Mouse (Mus musculus) C2C12 (cell line): ENCODE measurements around the gene Gabra5. TPM values are rescaled to one million over a fixed set of nuclear protein-coding genes. Genes with fewer than 3 reads are reported as not detected.

ENCODE experiments used
- H3K27me3 ChIP-seq: one replicate; pipeline ENCODE4 v1.6.1; 2011; ENCODE audit not compliant: control insufficient read depth, insufficient read depth, insufficient read length
- H3K36me3 ChIP-seq: one replicate; pipeline ENCODE4 v1.6.1; 2011; ENCODE audit not compliant: control insufficient read depth, insufficient read depth
- H3K4me3 ChIP-seq: one replicate; pipeline ENCODE4 v1.5.1; 2011; ENCODE audit warnings: mild to moderate bottlenecking, control low read depth; ENCODE audit not compliant: poor library complexity, insufficient read depth, severe bottlenecking
- H3K79me2 ChIP-seq: one replicate; pipeline ENCODE4 v1.6.1; 2011; ENCODE audit not compliant: control insufficient read depth, insufficient read depth
- H3K79me3 ChIP-seq: one replicate; pipeline ENCODE4 v1.6.1; 2011; ENCODE audit warnings: low read depth, control low read depth
- H3ac ChIP-seq: one replicate; pipeline ENCODE3; 2011; ENCODE audit warnings: low read depth; ENCODE audit not compliant: control insufficient read depth, insufficient read length
- CEBPB ChIP-seq: IDR thresholded peaks from one replicate; pipeline ENCODE4 v1.6.1; 2011; ENCODE audit warnings: low read depth, mild to moderate bottlenecking, control low read depth, moderate library complexity
- CTCF ChIP-seq: IDR thresholded peaks from one replicate; pipeline ENCODE4 v1.5.1; 2011; ENCODE audit not compliant: control insufficient read depth, insufficient read depth, insufficient read length
- FOSL1 ChIP-seq: IDR thresholded peaks from one replicate; pipeline ENCODE4 v1.8.0; 2011; ENCODE audit warnings: mild to moderate bottlenecking, low read length; ENCODE audit not compliant: poor library complexity, insufficient read depth, severe bottlenecking
- MAX ChIP-seq: IDR thresholded peaks from one replicate; pipeline ENCODE4 v1.6.1; 2011; ENCODE audit warnings: mild to moderate bottlenecking, control low read depth
- MYOD1 ChIP-seq: IDR thresholded peaks from one replicate; pipeline ENCODE4 v1.6.1; 2011; ENCODE audit warnings: low read depth; ENCODE audit not compliant: control insufficient read depth, insufficient read length
- MYOG ChIP-seq: IDR thresholded peaks from one replicate; pipeline ENCODE4 v1.6.1; 2011; ENCODE audit not compliant: control insufficient read depth, insufficient read length; ENCODE audit errors: extremely low read depth
- USF1 ChIP-seq: IDR thresholded peaks from one replicate; pipeline ENCODE4 v1.6.1; 2011; ENCODE audit warnings: low read depth, mild to moderate bottlenecking, control low read depth, moderate library complexity
- polyA plus RNA-seq: library from polyadenylated mRNA; unstranded; fragments of >200 nt; fragmentation: generic; extraction: Trizol; gene quantifications from one replicate; pipeline ENCODE4 v1.2.1, GENCODE M21; 2012; ENCODE audit warnings: missing spikeins

Gabra5 gene
- polyA plus RNA-seq, 1 experiment, result not detected

DNA sequence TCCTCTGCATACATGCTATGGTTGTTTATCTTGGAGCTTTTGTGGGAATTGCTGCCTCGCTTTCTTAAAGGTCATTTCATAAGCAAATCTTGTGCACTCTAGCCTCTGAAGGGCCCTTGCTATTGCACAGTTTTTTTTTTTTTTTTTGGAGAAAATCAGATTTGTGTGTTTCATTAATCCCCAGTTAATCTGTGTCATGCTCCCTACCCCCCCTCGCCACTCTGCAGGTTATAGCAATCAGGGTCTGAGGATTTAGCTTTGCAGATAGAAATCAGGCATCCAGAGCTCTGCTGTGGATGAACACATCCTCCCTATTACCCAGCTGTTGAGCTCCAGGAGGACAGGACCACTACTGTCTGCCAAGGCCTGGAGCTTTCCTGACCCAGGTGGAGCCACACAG is 90.5 kb downstream of the Gabra5 start, which contains the start of gene Gabrb3:
Gene Gabrb3, plus strand, starts transcription at position 301 of the 400 bp plus-strand sequence.
- no peak for TF ChIP-seq USF1
- no peak for TF ChIP-seq CTCF
- no peak for TF ChIP-seq CEBPB
- no peak for TF ChIP-seq MAX
- no peak for TF ChIP-seq FOSL1
- TF ChIP-seq MYOD1, result no peak
- no peak for TF ChIP-seq MYOG
- Histone ChIP-seq H3K27me3 (no peaks in the 10 kb centered on the region), H3K36me3 (no peaks in the 10 kb centered on the region), H3K79me2 (no peaks in the 10 kb centered on the region), H3K4me3 (no peak within 1 kb of the TSS), H3K79me3 (no peaks in the 10 kb centered on the region), H3ac (no peak within 1 kb of the TSS)

DNA sequence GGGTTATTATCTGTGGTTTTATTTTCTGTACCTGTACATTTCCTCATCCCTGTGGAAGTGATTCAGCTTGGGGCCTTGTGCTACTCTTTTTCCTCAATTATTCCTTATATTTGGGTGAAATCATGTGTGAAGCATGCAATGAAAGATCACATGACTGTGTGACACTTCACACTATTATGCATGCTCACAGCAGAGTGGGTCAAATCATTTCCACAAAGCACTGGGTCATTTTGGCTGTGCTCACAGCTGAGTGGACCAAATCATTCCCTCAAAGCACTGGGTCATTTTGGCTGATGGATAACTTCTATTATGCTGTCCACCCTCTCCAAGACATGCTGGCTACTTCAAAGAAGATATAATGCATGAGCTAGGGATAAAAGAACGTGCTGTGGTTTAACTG is 97.0 kb downstream of the Gabra5 start:
- no peaks in the 10 kb centered on the region for H3K36me3 ChIP-seq
- no peak for TF ChIP-seq MYOG
- no peak for TF ChIP-seq FOSL1
- TF ChIP-seq CTCF, result no peak
- TF ChIP-seq USF1, result no peak
- TF ChIP-seq MAX, result no peak
- no peak for TF ChIP-seq MYOD1
- no peak for TF ChIP-seq CEBPB
- no peaks in the 10 kb centered on the region for H3K27me3 ChIP-seq
- no peaks in the 10 kb centered on the region for H3K79me2 ChIP-seq
- H3K79me3 ChIP-seq, result no peaks in the 10 kb centered on the region
- no peak overlapping the region for H3K4me3 ChIP-seq
- no peak overlapping the region for H3ac ChIP-seq

DNA sequence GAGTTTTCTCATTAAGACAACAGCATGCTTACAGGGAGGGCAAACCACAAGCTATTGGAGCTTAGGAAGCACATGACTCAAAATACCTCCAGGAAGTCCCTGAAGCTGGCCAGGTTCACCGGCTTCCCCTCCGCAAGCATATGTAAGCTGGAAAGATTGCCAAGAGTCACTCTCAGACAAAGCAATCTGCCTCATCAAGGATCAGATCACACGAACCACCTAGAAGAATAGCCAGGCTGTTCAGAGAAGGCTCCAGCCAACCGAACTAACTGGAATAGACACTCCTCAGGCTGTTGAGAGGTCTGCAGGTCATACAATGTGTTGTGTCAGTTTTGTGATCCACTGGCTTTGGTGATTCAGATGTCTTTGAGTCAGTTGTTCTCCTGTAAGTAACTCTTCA is 98.7 kb downstream of the Gabra5 start:
- Histone ChIP-seq H3K4me3 (no peak overlapping the region), H3K27me3 (no peaks in the 10 kb centered on the region), H3K36me3 (no peaks in the 10 kb centered on the region), H3K79me2 (no peaks in the 10 kb centered on the region), H3K79me3 (no peaks in the 10 kb centered on the region), H3ac (no peak overlapping the region)
- TF ChIP-seq FOSL1 (no peak), MYOG (no peak), CEBPB (no peak), MYOD1 (no peak), CTCF (no peak), USF1 (no peak), MAX (no peak)

GRCm38 (mm10) chr7:57393551-57393950 is 116.3 kb downstream of the Gabra5 start:
- Histone ChIP-seq H3K4me3 (no peak overlapping the region), H3ac (no peak overlapping the region), H3K79me2 (no peaks in the 10 kb centered on the region), H3K27me3 (no peaks in the 10 kb centered on the region), H3K36me3 (no peaks in the 10 kb centered on the region), H3K79me3 (no peaks in the 10 kb centered on the region)
- TF ChIP-seq CEBPB, result no peak
- no peak for TF ChIP-seq MYOG
- TF ChIP-seq MAX, result no peak
- TF ChIP-seq FOSL1, result no peak
- no peak for TF ChIP-seq MYOD1
- no peak for TF ChIP-seq USF1
- no peak for TF ChIP-seq CTCF

- Histone ChIP-seq H3K4me3 (no peak overlapping the region), H3K36me3 (no peaks in the 10 kb centered on the region), H3K27me3 (no peaks in the 10 kb centered on the region), H3ac (no peak overlapping the region), H3K79me3 (no peaks in the 10 kb centered on the region), H3K79me2 (no peaks in the 10 kb centered on the region)
- TF ChIP-seq CTCF, result no peak
- no peak for TF ChIP-seq FOSL1
- TF ChIP-seq MYOD1, result no peak
- TF ChIP-seq MYOG, result no peak
- TF ChIP-seq MAX, result no peak
- no peak for TF ChIP-seq USF1
- TF ChIP-seq CEBPB, result no peak
Measured at GRCm38 (mm10) chr7:57390046-57390445, 119.8 kb downstream of the Gabra5 start.

DNA sequence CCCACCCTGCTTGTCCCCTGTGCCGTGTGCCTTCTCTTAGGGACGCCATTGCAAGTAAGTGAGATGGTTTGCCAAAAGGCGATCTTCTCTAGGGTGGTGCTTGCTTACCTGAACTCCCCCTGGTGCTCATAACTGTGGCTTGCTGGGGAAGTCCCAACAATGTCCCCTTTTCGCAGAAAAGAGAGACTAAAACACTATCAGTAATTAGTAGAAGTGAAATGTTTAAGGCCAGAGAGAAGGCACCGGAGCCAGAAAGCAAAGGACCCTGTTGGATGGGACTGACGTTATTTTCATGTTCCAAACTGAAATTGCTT is 122.6 kb downstream of the Gabra5 start:
- H3K27me3 ChIP-seq, result no peaks in the 10 kb centered on the region

More for the DNA sequence above, 122.6 kb downstream of the Gabra5 start:
- TF ChIP-seq CTCF (no peak), MYOD1 (no peak)
- Histone ChIP-seq H3K79me3 (no peaks in the 10 kb centered on the region), H3ac (no peak overlapping the region), H3K36me3 (no peaks in the 10 kb centered on the region), H3K4me3 (no peak overlapping the region), H3K79me2 (no peaks in the 10 kb centered on the region)
